Mouse (Mus musculus): ENCODE data around the gene Eno1. TPM values are rescaled to one million over a fixed set of nuclear protein-coding genes. Genes with fewer than 3 reads are reported as not detected.
"Not testable (repeated sequence)": the region's sequence is repeated elsewhere in the genome, so short reads cannot be mapped to it uniquely, and the experiment has no call there.

Gene Eno1
- polyA plus RNA-seq, 1 experiment from 2014 or later: 1,334 TPM

- 89% methylated on average over 6 of the region's 7 CpGs for WGBS
- peaks cover 21% of the 10 kb centered on the region for H3K4me1 ChIP-seq
- not testable (repeated sequence) for H3K27ac ChIP-seq; H3K9me3 ChIP-seq; H3K4me3 ChIP-seq (replicated peaks); H3K4me2 ChIP-seq; H3K36me3 ChIP-seq (replicated peaks); H3K27me3 ChIP-seq; H3K9ac ChIP-seq; ATAC-seq (ENCODE audit: low FRiP score)
These were observed 42.8 kb downstream of the Eno1 start for GRCm38 (mm10) chr4:150279336-150279735.

GRCm38 (mm10) chr4:150280002-150280401, 43.5 kb downstream of the Eno1 start:
- Histone ChIP-seq H3K36me3 (replicated peaks) (no peaks in the 10 kb centered on the region), H3K4me1 (peaks cover 23% of the 10 kb centered on the region), H3K4me2 (0 out of 2 replicates have a peak overlapping the region, but pooled peaks have one; percentile 59), H3K9me3 (no peaks in the 10 kb centered on the region), H3K4me3 (replicated peaks) (no peak overlapping the region), H3K27me3 (no peaks in the 10 kb centered on the region), H3K27ac (no peak overlapping the region; the same call in 1 of the 2 replicates), H3K9ac (no peak overlapping the region)
- ATAC-seq (ENCODE audit: low FRiP score): no peak
- 52% methylated on average over 2 of the region's 2 CpGs for WGBS

GRCm38 (mm10) chr4:150280459-150280858, 43.9 kb downstream of the Eno1 start:
- Histone ChIP-seq H3K27ac (peak overlapping the region; percentile 97), H3K36me3 (replicated peaks) (no peaks in the 10 kb centered on the region), H3K9me3 (no peaks in the 10 kb centered on the region), H3K27me3 (no peaks in the 10 kb centered on the region), H3K4me1 (peaks cover 24% of the 10 kb centered on the region), H3K4me3 (replicated peaks) (peak overlapping the region; percentile 97), H3K4me2 (peak overlapping the region; percentile 59), H3K9ac (no peak overlapping the region)
- ATAC-seq (ENCODE audit: low FRiP score): no peak
- WGBS: 41% methylated on average over 4 of the region's 4 CpGs

- H3K27ac ChIP-seq: peak within 1 kb of the TSS; percentile 97
- H3K36me3 ChIP-seq (replicated peaks): no peaks in the 10 kb centered on the region
- H3K4me3 ChIP-seq (replicated peaks): peak within 1 kb of the TSS; percentile 97
- H3K4me2 ChIP-seq: peak within 1 kb of the TSS; percentile 75
- no peaks in the 10 kb centered on the region for H3K27me3 ChIP-seq
- WGBS: under 1% methylated on average over 40 of the region's 60 CpGs
- H3K9ac ChIP-seq: peak within 1 kb of the TSS; percentile 100
- H3K4me1 ChIP-seq: peaks cover 31% of the 10 kb centered on the region
- ATAC-seq (ENCODE audit: low FRiP score): peak; percentile 98
- H3K9me3 ChIP-seq: no peaks in the 10 kb centered on the region
These were observed 44.7 kb downstream of the Eno1 start, which contains the start of gene Rere for GRCm38 (mm10) chr4:150281018-150281761. TSS of gene Rere (plus strand) at chr4:150281646.

GRCm38 (mm10) chr4:150281891-150282630, 45.5 kb downstream of the Eno1 start:
- Histone ChIP-seq H3K9me3 (no peaks in the 10 kb centered on the region), H3K36me3 (replicated peaks) (no peaks in the 10 kb centered on the region), H3K4me3 (replicated peaks) (peak overlapping the region; percentile 97), H3K9ac (peak overlapping the region; percentile 100), H3K27ac (peak overlapping the region; percentile 97), H3K4me2 (peak overlapping the region; percentile 75), H3K4me1 (peaks cover 39% of the 10 kb centered on the region), H3K27me3 (no peaks in the 10 kb centered on the region)
- ATAC-seq (ENCODE audit: low FRiP score): peak; percentile 28
- 2% methylated on average over 49 of the region's 50 CpGs for WGBS

- WGBS: under 1% methylated on average over 5 of the region's 5 CpGs
- H3K9ac ChIP-seq: peak overlapping the region; percentile 100
- H3K36me3 ChIP-seq (replicated peaks): no peaks in the 10 kb centered on the region
- H3K9me3 ChIP-seq: no peaks in the 10 kb centered on the region
- no peak for ATAC-seq (ENCODE audit: low FRiP score)
- H3K27me3 ChIP-seq: no peaks in the 10 kb centered on the region
- peak overlapping the region; percentile 97 for H3K4me3 ChIP-seq (replicated peaks)
- peak overlapping the region; percentile 97 for H3K27ac ChIP-seq
- H3K4me1 ChIP-seq: peaks cover 39% of the 10 kb centered on the region
- H3K4me2 ChIP-seq: peak overlapping the region; percentile 75
These were observed 46.3 kb downstream of the Eno1 start for GRCm38 (mm10) chr4:150282631-150283334.

- 7% methylated on average over 2 of the region's 2 CpGs for WGBS
- peak overlapping the region; percentile 97 for H3K4me3 ChIP-seq (replicated peaks)
- H3K4me2 ChIP-seq: peak overlapping the region; percentile 75
- H3K9ac ChIP-seq: peak overlapping the region; percentile 100
- H3K9me3 ChIP-seq: no peaks in the 10 kb centered on the region
- H3K36me3 ChIP-seq (replicated peaks): no peaks in the 10 kb centered on the region
- peaks cover 40% of the 10 kb centered on the region for H3K4me1 ChIP-seq
- ATAC-seq (ENCODE audit: low FRiP score): no peak
- H3K27ac ChIP-seq: peak overlapping the region; percentile 90
- no peaks in the 10 kb centered on the region for H3K27me3 ChIP-seq
These were observed 46.8 kb downstream of the Eno1 start for GRCm38 (mm10) chr4:150283335-150283638.

- Histone ChIP-seq H3K36me3 (replicated peaks) (no peaks in the 10 kb centered on the region), H3K4me1 (peaks cover 47% of the 10 kb centered on the region), H3K4me3 (replicated peaks) (peak overlapping the region; percentile 97), H3K27me3 (no peaks in the 10 kb centered on the region), H3K9me3 (no peaks in the 10 kb centered on the region), H3K9ac (peak overlapping the region; percentile 100; the same call in 1 of the 2 replicates), H3K27ac (peak overlapping the region; percentile 90), H3K4me2 (peak overlapping the region; percentile 75)
- ATAC-seq (ENCODE audit: low FRiP score): peak; percentile 24; the same call in 1 of the 2 replicates
- WGBS: under 1% methylated on average over 6 of the region's 6 CpGs
These were observed 47.5 kb downstream of the Eno1 start for GRCm38 (mm10) chr4:150283993-150284392.

GRCm38 (mm10) chr4:150286980-150287379, 50.5 kb downstream of the Eno1 start:
- Histone ChIP-seq H3K4me2 (no peak overlapping the region), H3K4me3 (replicated peaks) (no peak overlapping the region), H3K36me3 (replicated peaks) (peaks cover 15% of the 10 kb centered on the region), H3K9me3 (0 out of 2 replicates have a peak, but pooled peaks cover 4% of the 10 kb centered on the region), H3K9ac (no peak overlapping the region), H3K27me3 (no peaks in the 10 kb centered on the region), H3K4me1 (peaks cover 47% of the 10 kb centered on the region), H3K27ac (no peak overlapping the region)
- no peak for ATAC-seq (ENCODE audit: low FRiP score)
- WGBS: 90% methylated on average over 8 of the region's 8 CpGs

- Histone ChIP-seq H3K4me1 (peaks cover 47% of the 10 kb centered on the region), H3K36me3 (replicated peaks) (peaks cover 15% of the 10 kb centered on the region)
- H3K4me2 ChIP-seq; H3K9me3 ChIP-seq; H3K27ac ChIP-seq; H3K27me3 ChIP-seq; H3K4me3 ChIP-seq (replicated peaks); H3K9ac ChIP-seq; ATAC-seq (ENCODE audit: low FRiP score): not testable (repeated sequence)
- 84% methylated on average over 1 of the region's 1 CpGs for WGBS
These were observed 50.9 kb downstream of the Eno1 start for GRCm38 (mm10) chr4:150287463-150287862.

GRCm38 (mm10) chr4:150291900-150292299, 55.4 kb downstream of the Eno1 start:
- Histone ChIP-seq H3K36me3 (replicated peaks) (peaks cover 15% of the 10 kb centered on the region), H3K9ac (no peak overlapping the region), H3K4me3 (replicated peaks) (no peak overlapping the region), H3K9me3 (0 out of 2 replicates have a peak, but pooled peaks cover 4% of the 10 kb centered on the region), H3K4me1 (peaks cover 17% of the 10 kb centered on the region), H3K4me2 (no peak overlapping the region), H3K27ac (no peak overlapping the region), H3K27me3 (no peaks in the 10 kb centered on the region)
- no peak for ATAC-seq (ENCODE audit: low FRiP score)
- over 99% methylated on average over 3 of the region's 3 CpGs for WGBS

GRCm38 (mm10) chr4:150294870-150295269, 58.3 kb downstream of the Eno1 start:
- 96% methylated on average over 7 of the region's 7 CpGs for WGBS
- no peak overlapping the region for H3K4me2 ChIP-seq
- 0 out of 2 replicates have a peak, but pooled peaks cover 4% of the 10 kb centered on the region for H3K9me3 ChIP-seq
- no peak overlapping the region for H3K4me3 ChIP-seq (replicated peaks)
- H3K27ac ChIP-seq: no peak overlapping the region
- peaks cover 15% of the 10 kb centered on the region for H3K36me3 ChIP-seq (replicated peaks)
- H3K9ac ChIP-seq: no peak overlapping the region
- H3K27me3 ChIP-seq: no peaks in the 10 kb centered on the region
- H3K4me1 ChIP-seq: no peaks in the 10 kb centered on the region
- ATAC-seq (ENCODE audit: low FRiP score): no peak

Data from forebrain, embryonic 12.5 days (tissue).